Mouse (Mus musculus): Measurements from ENCODE around the gene Dst. TPM values are rescaled to one million over a fixed set of nuclear protein-coding genes. Genes with fewer than 3 reads are reported as not detected.

Dst gene
- polyA plus RNA-seq, 2 experiments: 4.3 to 5.0 TPM

- ATAC-seq (ENCODE audit: insufficient read depth): no peak
- H3K9ac ChIP-seq (replicated peaks): no peak overlapping the region
- no peak for TF ChIP-seq EP300 (IDR thresholded peaks at IDR 0.05; ENCODE audit: low read depth)
- TF ChIP-seq CTCF (IDR thresholded peaks at IDR 0.05; ENCODE audit: low read depth): no peak
- no peaks in the 10 kb centered on the region for H3K9me3 ChIP-seq (ENCODE audit: control insufficient read depth, low read length)
- no peak overlapping the region for H3K4me3 ChIP-seq (ENCODE audit: insufficient read depth in 1 of 2, low read depth in 2 of 2, low read length in 2 of 2)
- H3K4me2 ChIP-seq (ENCODE audit: low read depth): no peak overlapping the region
- WGBS (ENCODE audit: insufficient replicate concordance): 70% methylated on average over 6 of the region's 6 CpGs
- no peak for DNase-seq (ENCODE audit: low read depth in 3 of 3, low spot score in 3 of 3)
- H3K27ac ChIP-seq: no peak overlapping the region
- no peaks in the 10 kb centered on the region for H3K4me1 ChIP-seq (replicated peaks; ENCODE audit: control insufficient read depth in 2 of 2, insufficient read depth in 2 of 2, low read length in 1 of 2)
- H3K36me3 ChIP-seq (replicated peaks; ENCODE audit: control insufficient read depth, insufficient read depth, low read depth): no peaks in the 10 kb centered on the region
- no peaks in the 10 kb centered on the region for H3K27me3 ChIP-seq (ENCODE audit: control insufficient read depth, insufficient read depth, low read length)
Observed at GRCm38 (mm10) chr1:34020599-34020998, 112.6 kb downstream of the Dst start.

- ATAC-seq (ENCODE audit: insufficient read depth) (no peak), DNase-seq (ENCODE audit: low read depth in 3 of 3, low spot score in 3 of 3) (no peak)
- Histone ChIP-seq H3K4me2 (ENCODE audit: low read depth) (no peak overlapping the region), H3K9ac (replicated peaks) (no peak overlapping the region), H3K4me3 (ENCODE audit: insufficient read depth in 1 of 2, low read depth in 2 of 2, low read length in 2 of 2) (no peak overlapping the region), H3K27ac (no peak overlapping the region), H3K4me1 (replicated peaks; ENCODE audit: control insufficient read depth in 2 of 2, insufficient read depth in 2 of 2, low read length in 1 of 2) (no peaks in the 10 kb centered on the region), H3K36me3 (replicated peaks; ENCODE audit: control insufficient read depth, insufficient read depth, low read depth) (no peaks in the 10 kb centered on the region), H3K9me3 (ENCODE audit: control insufficient read depth, low read length) (no peaks in the 10 kb centered on the region), H3K27me3 (ENCODE audit: control insufficient read depth, insufficient read depth, low read length) (no peaks in the 10 kb centered on the region)
- TF ChIP-seq CTCF (IDR thresholded peaks at IDR 0.05; ENCODE audit: low read depth) (no peak), EP300 (IDR thresholded peaks at IDR 0.05; ENCODE audit: low read depth) (no peak)
- 25% methylated on average over 2 of the region's 2 CpGs for WGBS (ENCODE audit: insufficient replicate concordance)
Observed at GRCm38 (mm10) chr1:34021574-34021973, 113.5 kb downstream of the Dst start.

GRCm38 (mm10) chr1:34023154-34023553, 115.1 kb downstream of the Dst start:
- no peaks in the 10 kb centered on the region for H3K36me3 ChIP-seq (replicated peaks; ENCODE audit: control insufficient read depth, insufficient read depth, low read depth)
- no peak overlapping the region for H3K9ac ChIP-seq (replicated peaks)
- ATAC-seq (ENCODE audit: insufficient read depth): no peak
- H3K27me3 ChIP-seq (ENCODE audit: control insufficient read depth, insufficient read depth, low read length): no peaks in the 10 kb centered on the region
- no peaks in the 10 kb centered on the region for H3K4me1 ChIP-seq (replicated peaks; ENCODE audit: control insufficient read depth in 2 of 2, insufficient read depth in 2 of 2, low read length in 1 of 2)
- H3K27ac ChIP-seq: no peak overlapping the region
- H3K4me3 ChIP-seq (ENCODE audit: insufficient read depth in 1 of 2, low read depth in 2 of 2, low read length in 2 of 2): no peak overlapping the region
- 67% methylated on average over 9 of the region's 9 CpGs for WGBS (ENCODE audit: insufficient replicate concordance)
- no peak for TF ChIP-seq CTCF (IDR thresholded peaks at IDR 0.05; ENCODE audit: low read depth)
- TF ChIP-seq EP300 (IDR thresholded peaks at IDR 0.05; ENCODE audit: low read depth): no peak
- DNase-seq (ENCODE audit: low read depth in 3 of 3, low spot score in 3 of 3): no peak
- H3K9me3 ChIP-seq (ENCODE audit: control insufficient read depth, low read length): no peaks in the 10 kb centered on the region
- no peak overlapping the region for H3K4me2 ChIP-seq (ENCODE audit: low read depth)

GRCm38 (mm10) chr1:34025879-34026278, 117.9 kb downstream of the Dst start:
- 61% methylated on average over 6 of the region's 6 CpGs for WGBS (ENCODE audit: insufficient replicate concordance)
- H3K36me3 ChIP-seq (replicated peaks; ENCODE audit: control insufficient read depth, insufficient read depth, low read depth): no peaks in the 10 kb centered on the region
- DNase-seq (ENCODE audit: low read depth in 3 of 3, low spot score in 3 of 3): no peak

GRCm38 (mm10) chr1:34028722-34029121, 120.7 kb downstream of the Dst start:
- ATAC-seq (ENCODE audit: insufficient read depth) (no peak), DNase-seq (ENCODE audit: low read depth in 3 of 3, low spot score in 3 of 3) (no peak)
- 38% methylated on average over 5 of the region's 5 CpGs for WGBS (ENCODE audit: insufficient replicate concordance)
- Histone ChIP-seq H3K4me2 (ENCODE audit: low read depth) (no peak overlapping the region), H3K36me3 (replicated peaks; ENCODE audit: control insufficient read depth, insufficient read depth, low read depth) (no peaks in the 10 kb centered on the region), H3K4me1 (replicated peaks; ENCODE audit: control insufficient read depth in 2 of 2, insufficient read depth in 2 of 2, low read length in 1 of 2) (no peaks in the 10 kb centered on the region), H3K9ac (replicated peaks) (no peak overlapping the region), H3K9me3 (ENCODE audit: control insufficient read depth, low read length) (no peaks in the 10 kb centered on the region), H3K4me3 (ENCODE audit: insufficient read depth in 1 of 2, low read depth in 2 of 2, low read length in 2 of 2) (no peak overlapping the region), H3K27me3 (ENCODE audit: control insufficient read depth, insufficient read depth, low read length) (no peaks in the 10 kb centered on the region), H3K27ac (no peak overlapping the region)
- no peak for TF ChIP-seq EP300 (IDR thresholded peaks at IDR 0.05; ENCODE audit: low read depth)
- no peak for TF ChIP-seq CTCF (IDR thresholded peaks at IDR 0.05; ENCODE audit: low read depth)

More at GRCm38 (mm10) chr1:34025879-34026278, 117.9 kb downstream of the Dst start:
- H3K27me3 ChIP-seq (ENCODE audit: control insufficient read depth, insufficient read depth, low read length): no peaks in the 10 kb centered on the region
- no peak overlapping the region for H3K4me2 ChIP-seq (ENCODE audit: low read depth)
- H3K9ac ChIP-seq (replicated peaks): no peak overlapping the region
- ATAC-seq (ENCODE audit: insufficient read depth): no peak
- TF ChIP-seq EP300 (IDR thresholded peaks at IDR 0.05; ENCODE audit: low read depth) (no peak), CTCF (IDR thresholded peaks at IDR 0.05; ENCODE audit: low read depth) (no peak)
- no peak overlapping the region for H3K27ac ChIP-seq
- no peaks in the 10 kb centered on the region for H3K9me3 ChIP-seq (ENCODE audit: control insufficient read depth, low read length)
- no peak overlapping the region for H3K4me3 ChIP-seq (ENCODE audit: insufficient read depth in 1 of 2, low read depth in 2 of 2, low read length in 2 of 2)
- H3K4me1 ChIP-seq (replicated peaks; ENCODE audit: control insufficient read depth in 2 of 2, insufficient read depth in 2 of 2, low read length in 1 of 2): no peaks in the 10 kb centered on the region

Measured in liver, embryonic 14.5 days (tissue).